Mouse (Mus musculus) bone marrow, adult 2 months (tissue): Measurements from ENCODE around the gene Trcg1. TPM values are rescaled to one million over a fixed set of nuclear protein-coding genes. Genes with fewer than 3 reads are reported as not detected.

ENCODE experiments used
- H3K27ac ChIP-seq: fragments of 200-500 bp; 2 replicates; pipeline ENCODE4 v1.5.1; 2012; ENCODE audit warnings: low read depth, mild to moderate bottlenecking, control low read depth, inconsistent platforms, low read length; ENCODE audit not compliant: control insufficient read depth, poor library complexity, insufficient read depth
- H3K4me1 ChIP-seq: fragments of 200-500 bp; 2 replicates; pipeline ENCODE4 v1.6.1; 2011; ENCODE audit warnings: low read length; ENCODE audit not compliant: control insufficient read depth, insufficient read depth
- H3K4me3 ChIP-seq: fragments of 200-500 bp; replicated peaks from 2 replicates; pipeline ENCODE3; 2011; ENCODE audit warnings: mild to moderate bottlenecking, low read depth, low read length, control low read depth; ENCODE audit not compliant: control insufficient read depth
- CTCF ChIP-seq: fragments of 200-500 bp; IDR thresholded peaks from 2 replicates; pipeline ENCODE4 v1.5.1; 2011; ENCODE audit warnings: low read length, control low read depth; ENCODE audit not compliant: control insufficient read depth, insufficient read depth
- POLR2A ChIP-seq: fragments of 200-500 bp; IDR thresholded peaks from 2 replicates; pipeline ENCODE4 v1.6.1; 2011; ENCODE audit warnings: low read depth, mild to moderate bottlenecking, control low read depth, low read length, borderline replicate concordance; ENCODE audit not compliant: control insufficient read depth
- WGBS: fragments of 180-500 bp; shearing (Covaris S2); methylation state at CpG from one replicate; pipeline ENCODE4 v1.1.7; 2018; 5-methylcytosine and 5-hydroxymethylcytosine counted together
- polyA plus RNA-seq: library from polyadenylated mRNA; stranded (reverse); fragments of >200 nt; gene quantifications from 2 replicates; pipeline ENCODE4 v1.2.4, GENCODE M21; 2011; ENCODE audit warnings: low replicate concordance; ENCODE audit not compliant: missing spikeins, insufficient read depth, insufficient read length

Trcg1 gene
- polyA plus RNA-seq, 1 experiment, result not detected

DNA sequence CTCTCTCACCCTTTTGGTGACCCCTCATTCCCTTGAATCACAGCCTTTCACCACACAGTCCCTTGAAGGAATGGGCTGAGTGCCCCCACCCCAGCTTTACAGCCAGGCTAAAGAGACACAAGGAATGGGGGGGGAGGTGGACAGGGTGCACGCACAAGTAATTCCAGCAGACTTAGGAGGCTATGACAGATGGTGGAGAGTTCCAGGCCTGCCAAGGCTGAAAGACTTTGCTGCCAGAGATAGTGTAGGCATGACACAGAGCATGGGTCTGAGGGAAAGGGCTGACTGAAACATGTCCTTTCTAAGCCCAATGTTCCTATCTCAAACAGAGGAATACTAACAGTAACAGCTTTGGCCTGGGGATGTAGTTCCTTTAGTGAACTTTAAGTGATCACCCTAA is 34.7 kb downstream of the Trcg1 start:
- Histone ChIP-seq H3K4me1 (peaks cover 4% of the 10 kb centered on the region), H3K27ac (no peak overlapping the region), H3K4me3 (no peak overlapping the region)
- TF ChIP-seq POLR2A, result no peak
- WGBS, result 87% methylated on average over 1 of the region's 1 CpGs

DNA sequence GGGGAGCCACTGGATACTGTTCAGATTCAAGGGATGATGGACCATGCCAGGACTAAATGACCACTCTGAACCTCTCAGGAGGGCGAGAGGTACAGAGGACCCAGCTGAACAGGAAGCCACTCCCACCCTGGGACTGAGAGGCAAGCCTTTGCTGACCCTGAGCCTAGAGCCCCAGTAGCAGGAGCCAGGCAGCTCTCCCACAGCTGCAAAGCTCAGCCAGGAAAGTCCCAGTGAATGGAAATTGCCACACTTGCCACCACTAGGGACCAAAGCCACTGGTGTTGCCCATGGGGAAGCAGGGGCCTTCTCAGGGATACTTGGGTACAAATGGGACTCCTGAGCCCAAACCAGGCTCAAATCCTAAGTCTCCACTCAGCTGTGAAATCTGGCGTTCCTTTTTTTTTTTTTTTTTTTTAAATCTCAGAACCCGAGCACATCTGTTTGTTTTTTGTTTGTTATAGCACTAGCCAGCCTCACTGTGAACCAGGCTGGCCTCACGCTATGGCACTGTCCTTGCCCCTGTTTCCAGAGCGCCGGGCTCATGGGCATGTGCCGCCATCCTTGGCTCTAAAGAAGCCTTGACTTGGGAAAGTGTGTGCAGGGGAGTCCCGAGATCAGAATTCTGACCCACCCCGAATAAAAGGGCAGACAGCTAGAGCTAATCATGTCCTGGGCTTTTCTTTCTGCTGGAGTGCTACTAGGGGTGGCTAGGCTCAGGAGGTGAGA is 35.6 kb downstream of the Trcg1 start:
- WGBS, result 51% methylated on average over 9 of the region's 9 CpGs
- Histone ChIP-seq H3K4me1 (peaks cover 4% of the 10 kb centered on the region), H3K27ac (no peak overlapping the region), H3K4me3 (no peak overlapping the region)
- TF ChIP-seq POLR2A (no peak), CTCF (no peak)

DNA sequence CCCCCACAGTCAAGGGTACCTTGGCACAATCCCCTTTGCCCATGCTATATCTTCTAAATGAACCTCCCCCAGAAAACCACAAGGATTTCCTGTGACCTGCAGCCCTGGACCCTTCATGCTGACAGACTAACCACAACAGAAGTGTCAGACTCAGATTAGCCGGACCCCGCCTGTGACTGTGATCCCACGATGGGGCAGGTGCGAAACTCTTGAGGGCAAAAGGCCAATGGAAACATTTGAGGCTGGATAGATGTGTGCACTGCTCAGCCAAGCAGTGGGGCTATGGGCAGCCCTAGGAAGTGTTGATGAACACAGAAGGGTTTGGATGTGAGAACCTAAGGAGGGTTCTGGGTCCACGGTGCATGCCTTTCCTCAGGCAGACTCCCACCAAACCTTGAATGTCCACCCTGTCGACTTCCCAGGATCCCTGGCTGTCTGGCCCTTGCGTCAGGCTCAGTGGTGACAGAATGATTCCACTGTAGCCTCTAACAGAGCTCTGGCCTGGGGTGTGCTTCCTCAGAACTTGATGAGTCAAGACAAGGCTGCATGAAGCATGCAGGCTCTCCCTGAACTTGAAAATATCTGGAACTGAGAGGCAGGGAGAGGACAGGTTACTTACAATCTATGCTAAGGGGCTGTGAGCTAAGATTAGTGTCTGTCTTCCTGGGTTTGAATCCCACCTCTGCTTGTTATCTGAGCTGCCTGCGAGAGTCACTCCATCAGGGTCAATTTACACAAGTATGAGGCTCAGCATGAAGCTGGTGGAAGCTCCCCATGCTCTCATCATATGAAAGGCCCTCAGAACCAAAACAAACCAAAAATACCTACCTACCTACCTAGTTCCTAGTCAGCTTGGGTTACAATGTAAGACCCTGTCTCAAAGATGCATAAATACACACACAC is 36.8 kb downstream of the Trcg1 start:
- Histone ChIP-seq H3K27ac (no peak overlapping the region), H3K4me3 (no peak overlapping the region), H3K4me1 (peaks cover 2% of the 10 kb centered on the region; the same call in 1 of the 2 replicates)
- WGBS, result 13% methylated on average over 8 of the region's 8 CpGs
- TF ChIP-seq CTCF, result no peak

DNA sequence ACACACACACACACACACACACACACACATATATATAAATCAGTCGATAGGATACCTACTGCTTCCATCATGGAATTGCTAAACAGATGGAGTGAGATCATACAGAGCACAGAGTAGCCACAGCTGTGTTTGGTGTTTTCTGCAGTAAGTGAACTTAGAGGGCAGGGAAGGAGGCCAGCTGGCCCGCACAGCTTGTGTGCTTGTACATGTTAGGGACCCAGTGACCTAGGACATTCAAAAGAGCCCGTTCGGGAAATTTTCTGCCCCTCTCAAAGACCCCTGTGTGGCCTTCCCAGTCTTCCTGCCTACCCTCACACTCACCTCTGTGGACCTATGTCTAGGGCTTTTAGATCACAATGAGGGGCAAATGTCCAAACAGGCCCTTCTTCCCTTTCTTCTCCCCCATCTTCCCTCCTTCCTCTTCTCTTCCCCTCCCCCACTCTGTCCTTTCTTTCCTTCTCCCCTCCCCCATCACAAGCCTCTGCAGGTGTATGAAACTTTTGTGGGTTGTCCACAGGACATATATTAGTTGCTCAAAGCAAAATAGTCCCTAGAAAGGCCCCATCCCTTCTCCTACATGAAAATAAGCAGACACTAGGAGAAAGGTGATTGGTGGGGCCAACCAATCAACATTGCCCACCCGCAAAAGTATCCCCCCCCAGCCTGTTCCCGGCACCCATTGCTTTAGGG is 37.6 kb downstream of the Trcg1 start:
- WGBS, result 49% methylated on average over 6 of the region's 6 CpGs
- TF ChIP-seq POLR2A (no peak), CTCF (no peak)
- Histone ChIP-seq H3K4me1 (peaks cover 4% of the 10 kb centered on the region), H3K4me3 (no peak overlapping the region), H3K27ac (no peak overlapping the region)

DNA sequence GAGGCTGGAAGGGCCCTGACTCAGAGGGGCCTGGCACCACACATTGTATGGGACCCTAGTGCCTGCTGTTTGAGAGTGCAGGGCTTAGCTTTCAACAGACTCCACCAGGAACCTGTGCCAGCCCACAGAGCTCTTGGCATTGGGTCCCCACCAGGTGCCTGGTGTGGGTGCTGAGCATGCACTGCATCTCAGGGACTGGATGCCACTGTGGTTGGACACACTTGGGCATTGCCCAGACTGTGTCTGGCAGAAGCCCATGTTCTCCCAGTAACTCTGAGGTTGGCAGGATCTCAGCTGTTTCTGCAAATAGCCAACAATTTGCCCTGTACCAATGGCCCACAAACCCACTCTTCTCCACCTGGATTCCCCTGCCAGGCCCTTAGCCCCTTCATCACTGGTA is 40.0 kb downstream of the Trcg1 start:
- H3K27ac ChIP-seq, result no peak overlapping the region
- peaks cover 4% of the 10 kb centered on the region for H3K4me1 ChIP-seq
- TF ChIP-seq POLR2A (no peak), CTCF (no peak)
- H3K4me3 ChIP-seq, result no peak overlapping the region

DNA sequence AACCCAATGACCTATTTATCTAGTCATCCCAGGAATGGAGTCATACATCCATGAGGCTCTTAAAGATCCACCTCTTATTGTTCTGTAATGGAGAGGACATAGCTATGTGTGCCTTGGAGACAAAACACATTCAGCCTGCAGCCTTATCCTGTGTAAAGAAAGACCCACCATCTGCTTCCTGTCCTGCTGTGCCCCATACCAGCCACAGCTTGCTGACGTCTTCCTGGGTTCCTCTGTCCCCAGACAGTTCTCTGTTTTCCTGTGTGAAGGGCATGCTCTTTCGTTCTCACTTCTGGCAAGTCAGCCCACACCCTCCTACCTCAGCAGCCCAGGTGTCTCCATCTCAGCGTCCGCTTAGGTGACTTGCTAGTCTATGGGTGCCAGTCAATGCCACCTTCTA is 41.9 kb downstream of the Trcg1 start:
- 7% methylated on average over 4 of the region's 4 CpGs for WGBS
- H3K4me1 ChIP-seq, result peaks cover 3% of the 10 kb centered on the region
- TF ChIP-seq CTCF (no peak), POLR2A (no peak)

DNA sequence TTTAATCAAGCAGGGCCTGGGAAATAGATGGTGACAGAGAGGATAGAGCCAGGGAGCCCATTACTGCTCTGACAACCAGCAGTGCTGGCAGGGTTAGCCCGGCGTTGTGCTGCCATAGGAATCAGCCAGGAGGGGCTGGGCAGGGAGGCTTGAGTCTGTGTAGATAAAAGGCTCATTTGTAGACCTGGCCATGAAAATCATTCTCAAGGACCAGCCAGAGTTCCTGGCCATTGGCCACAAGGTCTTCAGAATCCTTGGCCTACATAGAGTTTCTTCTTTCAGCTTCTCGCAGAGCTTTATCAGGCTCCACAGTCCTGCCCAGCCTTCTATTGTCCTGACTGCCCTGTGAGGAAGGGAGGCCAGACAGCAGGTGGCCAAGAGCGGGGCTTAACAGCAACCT is 43.1 kb downstream of the Trcg1 start:
- Histone ChIP-seq H3K27ac (no peak overlapping the region), H3K4me1 (peaks cover 3% of the 10 kb centered on the region), H3K4me3 (no peak overlapping the region)
- TF ChIP-seq CTCF (no peak), POLR2A (no peak)
- WGBS, result 82% methylated on average over 4 of the region's 4 CpGs

More for the DNA sequence above, 41.9 kb downstream of the Trcg1 start:
- Histone ChIP-seq H3K4me3 (peak overlapping the region; percentile 0), H3K27ac (0 out of 2 replicates have a peak overlapping the region, but pooled peaks have one; percentile 0)

DNA sequence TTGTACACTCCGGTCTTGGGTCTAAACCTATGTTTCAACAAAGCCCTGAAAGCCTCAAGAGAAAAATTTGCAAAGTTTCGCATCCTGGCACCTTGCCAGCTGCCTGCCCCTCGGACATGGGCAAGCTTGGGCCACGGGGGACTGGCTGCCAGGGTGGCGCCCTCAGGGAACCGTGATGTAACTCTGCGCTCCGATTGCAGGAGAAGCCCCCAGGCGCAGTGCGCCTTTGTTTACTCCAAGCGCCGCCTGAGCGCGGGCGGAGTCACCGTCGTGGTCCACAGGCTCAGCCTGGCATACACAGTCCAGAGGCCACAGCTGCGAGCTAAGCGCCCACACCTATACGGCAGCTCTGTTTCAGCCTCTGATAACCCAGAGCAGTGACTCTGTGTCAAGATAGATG is 45.2 kb downstream of the Trcg1 start:
- TF ChIP-seq POLR2A (no peak), CTCF (no peak)
- WGBS, result 61% methylated on average over 20 of the region's 20 CpGs
- Histone ChIP-seq H3K4me3 (no peak overlapping the region), H3K4me1 (peaks cover 2% of the 10 kb centered on the region), H3K27ac (peak overlapping the region; percentile 44; the same call in 1 of the 2 replicates)
